Mouse (Mus musculus): ENCODE data around the gene Pdcd7.

Gene Pdcd7

GRCm38 (mm10) chr9:65398279-65398678 lies 52.4 kb downstream of the Pdcd7 start, which contains the start of gene Rasl12:
Gene Rasl12, plus strand, starts transcription at chr9:65398506.
- peak; percentile 57 for DNase-seq (ENCODE audit: low spot score)

GRCm38 (mm10) chr9:65399934-65400333 lies 54.0 kb downstream of the Pdcd7 start:
- DNase-seq (ENCODE audit: low spot score), result no peak

- DNase-seq (ENCODE audit: low spot score), result peak; percentile 56
These were observed 58.7 kb downstream of the Pdcd7 start for GRCm38 (mm10) chr9:65404331-65405183.

DNA sequence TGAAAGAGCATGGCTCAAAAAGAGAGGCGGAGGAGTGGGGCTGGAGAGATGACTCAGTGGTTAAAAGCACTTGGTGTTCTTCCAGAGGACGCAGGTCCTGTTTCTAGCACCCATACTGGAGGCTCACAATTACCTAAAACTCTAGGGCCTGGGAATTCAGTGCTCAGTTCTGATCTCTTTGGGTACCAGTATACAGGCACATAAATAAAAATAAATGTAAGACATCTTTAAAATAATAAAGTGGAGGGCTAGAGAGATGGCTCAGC lies 59.2 kb downstream of the Pdcd7 start:
- DNase-seq (ENCODE audit: low spot score), result peak; percentile 28

GRCm38 (mm10) chr9:65407327-65407726 lies 61.4 kb downstream of the Pdcd7 start:
- DNase-seq (ENCODE audit: low spot score), result no peak

- no peak for DNase-seq (ENCODE audit: low spot score)
These were observed 62.0 kb downstream of the Pdcd7 start for GRCm38 (mm10) chr9:65407861-65408260.

DNA sequence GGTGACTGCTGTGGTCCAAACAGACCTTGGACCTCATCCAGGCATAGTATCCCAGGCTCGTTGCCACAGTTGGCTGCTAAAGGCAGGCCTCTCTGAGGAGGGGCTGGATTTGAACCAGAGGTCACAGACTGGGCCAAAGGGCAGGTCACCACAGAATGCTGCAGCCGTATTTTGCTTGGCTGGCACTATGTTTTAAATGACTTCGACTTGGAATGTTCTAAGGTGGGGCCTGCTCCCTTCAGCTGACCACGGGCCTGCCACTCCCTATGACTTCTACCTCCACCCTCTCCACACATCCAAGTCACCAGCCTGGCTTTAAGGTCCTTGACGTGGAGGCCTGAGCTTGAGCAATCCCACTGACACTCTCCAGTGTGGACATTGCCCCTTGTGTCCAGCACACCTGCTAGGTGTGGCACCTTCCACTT lies 63.0 kb downstream of the Pdcd7 start:
- no peak for DNase-seq (ENCODE audit: low spot score)
